Mouse (Mus musculus) MEL (cell line): Measurements from ENCODE around the gene Cdk14.

Experiments
- CTCF ChIP-seq, 3 experiments: IDR thresholded peaks in 2 of 3; conservative IDR thresholded peaks in 1 of 3; 2 replicates each; pipeline ENCODE4 v1.5.1; 2011 to 2012; ENCODE audit warnings: low read length in 3 of 3, low read depth in 2 of 3, mild to moderate bottlenecking in 2 of 3, improper control_type of control experiment in 1 of 3, inconsistent platforms in 1 of 3, mixed read lengths in 1 of 3, moderate library complexity in 1 of 3; ENCODE audit not compliant: control insufficient read depth in 1 of 3, insufficient read depth in 1 of 3, poor library complexity in 1 of 3, severe bottlenecking in 1 of 3
- ELF1 ChIP-seq: IDR thresholded peaks from 2 replicates; pipeline ENCODE4 v1.6.1; 2014; ENCODE audit warnings: low read depth, mild to moderate bottlenecking, inconsistent platforms, low read length, improper control_type of control experiment, moderate library complexity
- MAFK ChIP-seq: IDR thresholded peaks from 2 replicates; pipeline ENCODE4 v1.6.1; 2011; ENCODE audit warnings: low read depth, mild to moderate bottlenecking, low read length, improper control_type of control experiment, borderline replicate concordance
- MAX ChIP-seq: IDR thresholded peaks from 2 replicates; pipeline ENCODE4 v1.6.1; 2011; ENCODE audit warnings: low read length, improper control_type of control experiment
- MYB ChIP-seq: IDR thresholded peaks from 2 replicates; pipeline ENCODE4 v1.6.1; 2011; ENCODE audit warnings: mild to moderate bottlenecking, low read depth, low read length, improper control_type of control experiment
- USF2 ChIP-seq, 2 experiments: IDR thresholded peaks; 2 replicates each; pipeline ENCODE4 v1.6.1; 2011 to 2012; ENCODE audit warnings: improper control_type of control experiment in 2 of 2, low read length in 2 of 2, borderline replicate concordance in 1 of 2, inconsistent platforms in 1 of 2, low read depth in 1 of 2, mild to moderate bottlenecking in 1 of 2; ENCODE audit not compliant: insufficient read depth in 1 of 2
- ZMIZ1 ChIP-seq: IDR thresholded peaks from 2 replicates; pipeline ENCODE4 v1.6.1; 2012; ENCODE audit warnings: low read depth, mild to moderate bottlenecking, inconsistent platforms, low read length, improper control_type of control experiment, moderate library complexity

DNA sequence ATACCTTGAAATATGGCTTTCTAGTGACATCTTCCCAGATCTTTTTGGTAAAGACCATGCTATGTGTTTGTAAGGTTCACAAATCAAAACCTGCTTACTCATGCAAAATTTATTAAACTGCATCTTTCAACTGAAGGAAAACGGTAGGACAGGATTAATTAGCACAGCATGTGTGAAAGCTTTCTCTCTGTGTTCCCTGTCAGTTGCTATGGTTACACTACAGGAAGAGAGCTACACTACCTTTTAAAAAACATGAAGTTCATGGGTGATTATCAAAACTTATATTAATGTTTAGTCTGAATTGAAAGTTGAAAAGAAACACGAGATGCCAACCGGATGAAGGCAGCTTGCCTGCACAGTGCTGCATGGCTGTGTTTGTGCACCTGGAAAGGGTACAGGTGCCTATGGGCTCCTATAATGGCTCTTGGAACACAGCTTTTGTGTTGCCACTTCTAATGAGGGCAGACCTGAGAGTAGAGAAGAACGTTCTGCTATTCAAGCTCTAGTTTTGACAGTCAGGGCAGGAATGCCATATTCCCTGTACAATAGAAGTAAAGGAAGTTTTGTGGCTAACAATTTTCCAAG lies 380.3 kb downstream of the Cdk14 start:
- TF ChIP-seq MAFK = no peak
- no peak for TF ChIP-seq MAX
- no peak for TF ChIP-seq USF2 (IDR thresholded peaks at IDR 0.05; ENCODE audit: borderline replicate concordance in 1 of 2, insufficient read depth in 1 of 2, low read depth in 1 of 2, low read length in 2 of 2)
- TF ChIP-seq ZMIZ1 = no peak
- no peak for TF ChIP-seq MYB
- no peak for TF ChIP-seq ELF1
- no peak for TF ChIP-seq CTCF (IDR thresholded peaks at IDR 0.05 in 2 of 3, conservative IDR thresholded peaks at IDR 0.05 in 1 of 3; ENCODE audit: control insufficient read depth in 1 of 3, insufficient read depth in 1 of 3, low read depth in 2 of 3, low read length in 3 of 3, poor library complexity in 1 of 3, severe bottlenecking in 1 of 3)
